Mouse (Mus musculus): ENCODE measurements around the gene Fkbp15. TPM values are rescaled to one million over a fixed set of nuclear protein-coding genes. Genes with fewer than 3 reads are reported as not detected.

Gene Fkbp15
- total RNA-seq, 2 experiments from 2014 or later = 35.1 to 41.0 TPM

DNA sequence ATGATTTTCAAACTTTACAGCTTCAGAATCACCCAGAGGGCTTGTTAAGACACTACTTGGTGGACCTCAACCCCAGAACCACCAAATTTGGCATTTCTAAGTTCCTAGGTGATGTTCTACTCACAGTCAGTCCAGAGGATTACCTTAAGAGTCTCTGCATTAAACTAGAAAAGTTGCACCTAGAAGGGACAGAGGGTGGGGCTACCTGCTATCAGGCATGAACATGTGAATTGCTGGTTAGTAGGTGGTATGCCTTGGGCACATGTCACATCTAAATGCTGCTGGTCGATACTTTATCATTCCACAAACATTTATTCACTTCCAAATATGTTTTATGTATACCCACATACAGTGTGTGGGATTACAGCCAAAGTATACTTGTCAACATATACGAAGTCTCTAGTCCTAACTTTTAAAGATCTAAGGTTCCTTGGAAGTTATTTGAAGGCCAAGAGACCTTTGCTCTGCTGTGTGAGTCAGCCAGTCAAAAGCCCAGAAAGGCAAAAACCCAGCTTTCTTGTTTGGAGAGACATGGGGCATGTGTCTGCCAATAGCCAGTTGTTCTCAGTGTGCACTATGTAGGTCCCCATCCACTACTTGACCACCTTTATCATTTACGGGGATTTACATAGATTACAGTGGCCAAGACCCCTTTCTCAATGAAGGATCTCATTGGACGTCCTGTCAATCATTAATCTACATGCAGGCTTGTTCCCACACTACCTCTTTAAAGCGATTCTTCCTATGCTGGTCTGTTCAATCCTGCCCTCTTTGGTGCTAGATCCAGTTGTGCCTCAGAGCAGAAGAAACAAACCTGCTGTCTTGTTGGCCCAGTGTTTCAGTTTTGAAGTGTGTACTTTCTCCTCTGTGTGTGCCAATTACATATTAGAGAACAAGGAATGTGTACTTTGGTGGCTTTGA lies 29.5 kb upstream of the Fkbp15 start:
- Histone ChIP-seq H3K4me3 (no peak overlapping the region), H3K27ac (no peak overlapping the region)
- DNase-seq (ENCODE audit: extremely low spot score in 1 of 2, low spot score in 2 of 2) = no peak
- intact Hi-C loops (cut with DNase I) = no loop called here
- no peak for TF ChIP-seq CTCF (IDR thresholded peaks at IDR 0.05)

DNA sequence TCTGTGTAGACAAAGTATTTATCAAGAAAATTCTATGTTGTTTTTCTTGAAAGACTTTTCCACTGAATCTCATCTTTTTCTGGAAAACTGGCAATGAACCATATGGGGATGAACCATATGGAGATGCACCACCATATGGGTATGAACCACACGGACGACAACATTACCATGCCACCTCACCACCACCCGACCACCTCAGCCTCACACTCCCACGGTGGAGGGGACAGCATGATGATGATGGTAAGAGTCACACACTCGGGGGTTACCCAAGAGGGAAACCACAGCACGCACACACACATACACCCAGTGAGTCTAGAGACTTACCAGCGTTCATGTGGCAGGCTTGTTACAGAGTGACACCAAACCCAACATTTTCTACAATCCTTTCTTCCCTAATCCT lies 25.1 kb upstream of the Fkbp15 start:
- DNase-seq (ENCODE audit: extremely low spot score in 1 of 2, low spot score in 2 of 2) = peak in 1 of 2 experiments; percentile 16
- TF ChIP-seq CTCF (IDR thresholded peaks at IDR 0.05) = no peak

DNA sequence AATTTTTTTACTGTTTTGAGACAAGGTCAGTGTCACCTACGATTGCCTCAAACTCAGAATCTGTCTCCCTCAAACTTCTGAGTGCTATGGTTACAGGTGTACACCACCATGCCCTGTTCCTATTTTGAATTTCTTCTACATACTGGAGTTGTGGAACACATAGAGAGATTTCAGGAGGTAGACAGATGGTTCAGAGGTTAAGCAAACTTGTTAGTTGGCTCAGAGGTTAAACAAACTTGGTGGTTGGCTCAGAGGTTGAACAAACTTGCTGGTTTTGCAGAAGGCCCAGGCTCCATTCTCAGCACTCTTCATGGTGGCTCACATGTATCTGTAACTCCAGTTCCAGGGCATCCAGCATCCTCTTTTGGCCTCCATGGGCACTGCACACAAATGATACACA lies 23.8 kb upstream of the Fkbp15 start:
- no peak overlapping the region for H3K27ac ChIP-seq
- intact Hi-C loops (cut with DNase I) = no loop called here
- H3K4me3 ChIP-seq = no peak overlapping the region
- no peak for TF ChIP-seq CTCF (IDR thresholded peaks at IDR 0.05)
- no peak for DNase-seq (ENCODE audit: extremely low spot score in 1 of 2, low spot score in 2 of 2)

More for the DNA sequence above, 25.1 kb upstream of the Fkbp15 start:
- H3K4me3 ChIP-seq = no peak overlapping the region
- intact Hi-C loops (cut with DNase I) = no loop called here
- H3K27ac ChIP-seq = no peak overlapping the region

DNA sequence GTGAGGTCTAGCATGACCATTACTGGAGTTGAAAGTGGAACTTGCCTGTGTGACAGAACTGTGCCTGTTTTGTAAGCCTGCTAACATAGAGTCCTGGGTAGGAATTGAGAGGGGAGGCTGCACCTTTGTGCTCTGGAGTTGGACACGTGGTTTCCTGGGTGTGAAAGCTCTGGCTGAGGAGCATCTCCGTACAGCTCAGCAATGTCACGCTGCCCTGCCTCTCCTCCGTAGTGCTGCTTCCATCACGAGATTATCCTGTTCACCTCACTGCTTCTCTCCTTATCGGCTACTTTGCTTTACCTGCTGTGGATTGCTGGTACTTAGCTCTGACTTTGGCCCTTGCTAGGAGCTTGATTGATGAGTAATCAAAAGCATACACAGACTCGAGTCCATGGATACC lies 23.4 kb upstream of the Fkbp15 start:
- no peak for TF ChIP-seq CTCF (IDR thresholded peaks at IDR 0.05)
- intact Hi-C loops (cut with DNase I) = no loop called here

DNA sequence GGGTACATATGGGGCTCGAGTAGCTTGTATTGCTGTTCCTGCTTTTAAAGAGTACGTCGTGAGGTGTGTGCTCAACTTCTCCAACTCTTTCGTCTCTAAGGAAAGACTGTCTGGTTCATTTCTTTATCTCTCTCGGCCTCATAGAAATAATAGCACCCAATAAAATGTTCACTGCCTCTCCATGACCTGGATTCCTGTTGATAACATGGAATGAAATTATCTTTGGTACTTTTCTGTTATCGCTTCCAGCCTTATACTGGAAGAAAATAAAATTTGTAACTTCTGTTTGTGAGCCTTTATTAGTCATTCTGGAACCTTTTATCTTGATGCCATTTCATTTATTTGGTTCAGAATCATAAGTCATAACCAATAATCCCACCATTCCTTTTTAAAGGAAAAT lies 22.9 kb upstream of the Fkbp15 start:
- no peak for DNase-seq (ENCODE audit: extremely low spot score in 1 of 2, low spot score in 2 of 2)
- H3K4me3 ChIP-seq = no peak overlapping the region
- no peak overlapping the region for H3K27ac ChIP-seq
- intact Hi-C loops (cut with DNase I) = no loop called here
- no peak for TF ChIP-seq CTCF (IDR thresholded peaks at IDR 0.05)

More for the DNA sequence above, 23.4 kb upstream of the Fkbp15 start:
- Histone ChIP-seq H3K27ac (no peak overlapping the region), H3K4me3 (no peak overlapping the region)
- DNase-seq (ENCODE audit: extremely low spot score in 1 of 2, low spot score in 2 of 2) = no peak

DNA sequence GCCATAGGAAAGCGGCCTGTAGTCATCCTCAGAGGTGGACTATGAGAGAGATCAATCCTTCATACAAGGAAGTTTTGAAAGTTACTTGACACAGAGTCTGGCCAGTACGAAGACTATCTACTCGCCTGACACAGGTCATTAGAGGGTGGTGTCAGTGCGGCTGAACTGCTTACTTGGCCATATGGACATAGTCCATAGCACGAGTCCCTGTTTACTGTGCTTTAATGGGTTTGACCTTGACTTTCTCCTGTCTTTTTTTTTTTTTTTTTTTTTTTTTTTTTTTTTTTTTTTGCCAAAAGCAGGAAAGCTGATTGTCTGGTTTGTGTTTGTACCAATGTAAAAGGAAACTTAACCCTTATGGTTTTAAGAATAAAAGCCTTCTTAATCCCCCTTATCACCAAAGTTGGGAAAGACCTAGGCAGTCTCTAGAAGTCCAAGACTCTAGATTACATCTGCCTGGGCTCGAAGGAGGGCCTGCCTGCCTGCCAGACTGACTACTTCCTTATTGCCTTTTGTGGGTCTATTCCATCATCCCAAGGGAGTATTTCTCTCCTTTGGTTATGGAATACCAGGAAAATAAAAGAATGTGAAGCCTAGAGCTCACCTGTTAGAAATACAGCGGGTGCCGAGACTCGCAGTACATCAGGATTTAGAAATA lies 19.5 kb upstream of the Fkbp15 start:
- no peak for DNase-seq (ENCODE audit: extremely low spot score in 1 of 2, low spot score in 2 of 2)
- intact Hi-C loops (cut with DNase I) = no loop called here
- Histone ChIP-seq H3K27ac (no peak overlapping the region), H3K4me3 (no peak overlapping the region)
- no peak for TF ChIP-seq CTCF (IDR thresholded peaks at IDR 0.05)

DNA sequence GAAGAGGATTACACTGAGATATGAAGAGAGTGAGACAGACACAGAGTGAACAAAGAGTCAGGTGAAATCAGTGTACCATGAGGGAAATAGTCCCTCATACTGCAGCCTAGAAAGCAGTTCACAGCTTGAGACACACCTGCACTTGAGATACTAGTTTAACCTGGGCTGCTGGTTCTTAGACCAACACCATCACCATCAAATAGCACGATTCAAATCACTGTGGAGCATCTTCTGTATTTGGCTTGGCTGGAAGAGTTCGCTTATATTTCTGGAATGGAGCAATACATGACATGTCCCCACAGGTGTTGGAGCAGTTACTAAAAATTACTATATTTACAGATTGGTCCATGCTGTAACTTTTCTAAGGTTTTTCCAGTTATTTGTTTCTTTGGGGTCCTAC lies 15.8 kb upstream of the Fkbp15 start:
- Histone ChIP-seq H3K27ac (no peak overlapping the region), H3K4me3 (no peak overlapping the region)
- DNase-seq (ENCODE audit: extremely low spot score in 1 of 2, low spot score in 2 of 2) = no peak
- no peak for TF ChIP-seq CTCF (IDR thresholded peaks at IDR 0.05)
- intact Hi-C loops (cut with DNase I) = no loop called here

DNA sequence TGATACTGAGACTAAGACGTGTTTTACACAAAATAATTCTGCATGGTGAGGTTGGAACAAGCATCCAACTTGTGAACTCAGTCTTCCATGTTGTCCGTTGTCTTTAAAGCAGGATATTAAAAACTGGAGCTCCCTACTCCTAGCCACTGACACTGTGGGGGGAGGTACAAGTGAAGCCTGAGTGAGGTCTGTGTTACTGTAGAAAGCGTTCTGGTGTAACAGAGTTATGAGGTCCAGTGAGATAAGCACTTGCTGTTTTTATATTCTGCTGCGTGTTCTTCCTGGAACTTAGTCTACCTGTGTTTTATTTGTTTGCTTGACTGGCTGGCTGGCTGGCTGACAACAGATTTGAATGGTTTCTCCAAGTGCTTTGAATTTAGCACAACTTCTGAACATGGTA lies 14.0 kb upstream of the Fkbp15 start:
- no peak for TF ChIP-seq CTCF (IDR thresholded peaks at IDR 0.05)
- no peak for DNase-seq (ENCODE audit: extremely low spot score in 1 of 2, low spot score in 2 of 2)
- intact Hi-C loops (cut with DNase I) = no loop called here
- Histone ChIP-seq H3K27ac (no peak overlapping the region), H3K4me3 (no peak overlapping the region)

DNA sequence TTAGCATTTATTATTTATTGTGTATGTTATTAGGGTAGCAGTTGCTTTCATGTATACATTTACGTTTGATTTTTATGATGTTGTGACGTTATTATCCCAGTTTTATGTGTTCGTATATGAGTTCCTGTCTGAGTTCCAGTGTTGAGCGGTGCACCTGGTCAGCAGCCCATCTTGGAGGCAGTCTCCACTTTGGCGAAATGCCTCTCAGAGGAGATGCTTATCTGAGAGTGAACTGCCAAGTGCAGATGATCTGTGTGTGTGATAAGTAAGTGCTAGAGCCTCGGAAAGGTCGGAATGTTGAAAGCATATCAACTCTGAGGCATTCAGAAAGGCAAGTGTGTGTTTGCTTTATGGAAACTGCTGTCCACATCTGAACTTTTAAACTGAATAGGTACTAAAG lies 13.3 kb upstream of the Fkbp15 start:
- intact Hi-C loops (cut with DNase I) = no loop called here
- no peak for DNase-seq (ENCODE audit: extremely low spot score in 1 of 2, low spot score in 2 of 2)
- H3K27ac ChIP-seq = no peak overlapping the region
- H3K4me3 ChIP-seq = no peak overlapping the region
- no peak for TF ChIP-seq CTCF (IDR thresholded peaks at IDR 0.05)

DNA sequence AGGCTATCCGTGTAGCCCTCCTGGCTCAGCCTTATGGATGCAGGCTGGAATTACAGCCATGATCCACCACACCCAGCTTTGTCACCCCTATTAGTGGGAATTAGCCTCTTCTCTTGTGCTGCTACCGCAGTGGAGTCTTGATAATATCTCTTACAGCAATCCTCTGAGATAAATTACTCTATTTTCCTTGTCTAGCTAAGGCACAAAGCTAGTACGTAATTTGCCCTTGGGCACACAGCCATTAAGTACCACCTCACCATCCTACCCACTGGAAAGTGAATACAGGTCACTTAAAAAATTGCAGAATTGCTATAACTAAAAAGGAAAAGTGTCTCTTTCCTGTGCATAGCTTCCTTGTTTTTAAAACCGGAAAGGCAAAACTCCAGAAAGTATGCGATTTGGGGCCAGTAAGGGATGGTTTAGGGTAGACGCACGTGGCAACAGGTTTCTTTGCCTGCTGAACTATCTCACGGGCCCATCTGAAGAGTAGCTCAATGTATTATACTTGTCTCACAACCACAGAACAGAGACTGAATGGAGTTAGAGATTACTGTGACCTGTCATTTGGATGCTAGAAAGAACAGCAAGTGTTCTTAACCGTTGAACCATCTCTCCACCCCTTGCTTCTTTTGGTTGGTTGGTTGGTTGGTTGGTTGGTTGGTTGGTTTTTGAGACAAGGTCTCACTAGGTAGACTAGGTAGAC lies 12.6 kb upstream of the Fkbp15 start:
- TF ChIP-seq CTCF (IDR thresholded peaks at IDR 0.05) = no peak
- intact Hi-C loops (cut with DNase I) = no loop called here
- DNase-seq (ENCODE audit: extremely low spot score in 1 of 2, low spot score in 2 of 2) = no peak
- no peak overlapping the region for H3K27ac ChIP-seq
- no peak overlapping the region for H3K4me3 ChIP-seq

DNA sequence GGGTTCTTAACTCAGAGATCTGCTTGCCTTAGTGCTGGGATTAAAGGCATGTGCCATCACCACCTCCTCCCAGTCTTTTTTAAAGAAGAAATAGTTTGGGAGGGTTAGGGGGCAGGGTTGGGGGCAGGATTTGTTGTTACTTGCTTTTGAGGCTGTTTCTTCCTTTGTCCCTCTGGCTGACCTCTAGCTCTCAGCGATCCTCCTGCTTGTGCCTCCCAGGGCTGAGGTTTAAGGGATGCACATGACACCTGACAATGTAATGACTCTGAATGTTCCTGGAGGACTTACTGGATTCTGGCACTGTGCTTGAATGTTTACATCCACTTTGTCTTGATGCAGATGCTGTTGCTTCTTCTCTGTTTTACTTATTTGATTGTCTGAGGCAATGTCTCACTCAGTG lies 12.1 kb upstream of the Fkbp15 start:
- TF ChIP-seq CTCF (IDR thresholded peaks at IDR 0.05) = no peak
- Histone ChIP-seq H3K4me3 (no peak overlapping the region), H3K27ac (no peak overlapping the region)
- intact Hi-C loops (cut with DNase I) = no loop called here
- no peak for DNase-seq (ENCODE audit: extremely low spot score in 1 of 2, low spot score in 2 of 2)

DNA sequence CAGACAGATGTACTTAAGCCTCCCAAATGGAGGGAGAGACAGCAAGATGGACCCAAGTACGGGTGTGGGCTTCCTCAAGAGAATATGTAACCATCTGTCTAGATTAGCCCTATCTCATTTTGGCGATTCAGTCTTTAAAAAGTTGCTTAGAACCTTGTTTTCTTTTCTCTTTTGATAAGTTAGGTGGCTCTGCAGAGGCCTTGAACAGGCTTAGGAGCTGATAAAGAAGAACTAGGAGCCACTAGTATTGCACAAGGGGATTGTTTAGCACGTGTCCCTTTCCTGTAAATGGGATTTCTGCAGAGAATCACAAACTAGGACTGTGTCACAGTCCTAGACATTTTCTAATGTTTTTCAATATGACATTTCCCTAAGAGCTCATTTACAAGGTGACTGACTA lies 8.7 kb upstream of the Fkbp15 start:
- no peak for DNase-seq (ENCODE audit: extremely low spot score in 1 of 2, low spot score in 2 of 2)
- TF ChIP-seq CTCF (IDR thresholded peaks at IDR 0.05) = no peak
- Histone ChIP-seq H3K4me3 (no peak overlapping the region), H3K27ac (no peak overlapping the region)
- intact Hi-C loops (cut with DNase I) = no loop called here
